Comparison of ENCODE assay signal across 14 mouse cellular contexts in genomic region chr8:11575604-11576384, GRCm38 (mm10). TPM values are rescaled to one million over a fixed set of nuclear protein-coding genes. Genes with fewer than 3 reads are reported as not detected.
DNase-seq lines count a peak whose midpoint lies in the region; ATAC-seq and TF ChIP-seq lines count a peak whose summit lies in the region.
"Had no signal": no experiment of that assay in that cellular context is flagged by ENCODE, and none has a peak within 500 bp of the region (broad histone marks: within the 10 kb centered on the region; RNA-seq: fewer than 3 reads in every experiment).

No protein-coding gene starts in this region.

- TF ChIP-seq CTCF in thymus, adult 2 months (IDR thresholded peaks at IDR 0.05; ENCODE audit: borderline replicate concordance, control insufficient read depth, extremely low read depth, insufficient read depth, low read length, poor library complexity), result no peak

- peak; percentile 15 for DNase-seq in heart, adult 8-10 months (ENCODE audit: low spot score)
- no peak for DNase-seq in thymus, adult 2 months
- no peak for DNase-seq in thymus, postnatal 25 days
- no peak for DNase-seq in cerebellum, postnatal 4 days (ENCODE audit: low spot score in 2 of 2)
- DNase-seq in gastrocnemius, postnatal 36 days, result no peak
- DNase-seq: adrenal gland, postnatal 25 days; cerebellum, adult 9-10 months had no signal

- H3K9ac ChIP-seq in heart, embryonic 11.5 days (ENCODE audit: low read depth, low read length), result no peak overlapping the region
- H3K9ac ChIP-seq in lung, embryonic 15.5 days, result no peak overlapping the region
- H3K9ac ChIP-seq in midbrain, embryonic 13.5 days (replicated peaks), result no peak overlapping the region
- H3K9ac ChIP-seq: heart, embryonic 15.5 days; neural tube, embryonic 12.5 days had no signal

- ATAC-seq in heart, embryonic 11.5 days (replicated peaks; ENCODE audit: insufficient number of reproducible peaks, low FRiP score, low TSS enrichment), result no peak
- peak; percentile 46; the same call in 1 of the 2 replicates for ATAC-seq in lung, embryonic 15.5 days (ENCODE audit: borderline replicate concordance, extremely low read depth, low FRiP score, low TSS enrichment)
- no peak for ATAC-seq in midbrain, embryonic 13.5 days

- no peak overlapping the region for H3K27ac ChIP-seq in heart, embryonic 11.5 days (ENCODE audit: low read depth, low read length)
- peak overlapping the region; percentile 56 for H3K27ac ChIP-seq in thymus, adult 2 months (ENCODE audit: control insufficient read depth, insufficient read depth, low read length)
- H3K27ac ChIP-seq in lung, embryonic 15.5 days, result peak overlapping the region; percentile 42; the same call in 1 of the 2 replicates
- no peak overlapping the region for H3K27ac ChIP-seq in midbrain, embryonic 13.5 days
- H3K27ac ChIP-seq: layer of hippocampus, adult 2 months; neural tube, embryonic 12.5 days had no signal

- H3K27me3 ChIP-seq in heart, embryonic 11.5 days (ENCODE audit: control insufficient read depth, insufficient read depth, low read length), result no peaks in the 10 kb centered on the region
- no peaks in the 10 kb centered on the region for H3K27me3 ChIP-seq in thymus, adult 2 months (ENCODE audit: control insufficient read depth, insufficient read depth, low read length)
- H3K27me3 ChIP-seq in lung, embryonic 15.5 days, result no peaks in the 10 kb centered on the region
- no peaks in the 10 kb centered on the region for H3K27me3 ChIP-seq in midbrain, embryonic 13.5 days
- H3K27me3 ChIP-seq: heart, embryonic 15.5 days; neural tube, embryonic 12.5 days had no signal

- H3K4me2 ChIP-seq in heart, embryonic 11.5 days, result no peak overlapping the region
- H3K4me2 ChIP-seq in lung, embryonic 15.5 days, result no peak overlapping the region
- H3K4me2 ChIP-seq in midbrain, embryonic 13.5 days (replicated peaks), result no peak overlapping the region
- H3K4me2 ChIP-seq: heart, embryonic 15.5 days; neural tube, embryonic 12.5 days had no signal

- no peaks in the 10 kb centered on the region for H3K9me3 ChIP-seq in heart, embryonic 11.5 days (replicated peaks; ENCODE audit: control insufficient read depth, low read length)
- H3K9me3 ChIP-seq in lung, embryonic 15.5 days, result no peaks in the 10 kb centered on the region
- H3K9me3 ChIP-seq in midbrain, embryonic 13.5 days, result no peaks in the 10 kb centered on the region
- H3K9me3 ChIP-seq: heart, embryonic 15.5 days; neural tube, embryonic 12.5 days had no signal

- peaks cover 7% of the 10 kb centered on the region for H3K4me1 ChIP-seq in heart, embryonic 11.5 days (ENCODE audit: control insufficient read depth, insufficient read depth, low read length)
- peaks cover 21% of the 10 kb centered on the region for H3K4me1 ChIP-seq in thymus, adult 2 months (replicated peaks; ENCODE audit: control insufficient read depth, insufficient read depth, low read length)
- H3K4me1 ChIP-seq in lung, embryonic 15.5 days, result peaks cover 13% of the 10 kb centered on the region; the same call in 1 of the 2 replicates
- H3K4me1 ChIP-seq in midbrain, embryonic 13.5 days (replicated peaks), result no peaks in the 10 kb centered on the region
- H3K4me1 ChIP-seq: neural tube, embryonic 12.5 days had no signal

- H3K36me3 ChIP-seq in heart, embryonic 11.5 days (ENCODE audit: control insufficient read depth, insufficient read depth, low read length), result no peaks in the 10 kb centered on the region
- no peaks in the 10 kb centered on the region for H3K36me3 ChIP-seq in thymus, adult 2 months (ENCODE audit: control insufficient read depth, insufficient read depth, low read length)
- no peaks in the 10 kb centered on the region for H3K36me3 ChIP-seq in lung, embryonic 15.5 days
- no peaks in the 10 kb centered on the region for H3K36me3 ChIP-seq in midbrain, embryonic 13.5 days
- H3K36me3 ChIP-seq: heart, embryonic 15.5 days; neural tube, embryonic 12.5 days had no signal

- intact Hi-C loops in gastrocnemius, postnatal 36 days (cut with DNase I), result no loop called here

- no peak for TF ChIP-seq POLR2A in thymus, adult 2 months (IDR thresholded peaks at IDR 0.05; ENCODE audit: control insufficient read depth, extremely low read depth, insufficient read depth, low read length, poor library complexity)

- no peak overlapping the region for H3K4me3 ChIP-seq in heart, embryonic 11.5 days (ENCODE audit: low read depth, low read length)
- no peak overlapping the region for H3K4me3 ChIP-seq in thymus, adult 2 months (ENCODE audit: control insufficient read depth, insufficient read depth, low read length)
- H3K4me3 ChIP-seq in lung, embryonic 15.5 days, result no peak overlapping the region
- no peak overlapping the region for H3K4me3 ChIP-seq in midbrain, embryonic 13.5 days (replicated peaks)
- H3K4me3 ChIP-seq: heart, embryonic 15.5 days; layer of hippocampus, adult 2 months; megakaryocyte, embryonic 14.5 days; neural tube, embryonic 12.5 days had no signal

- WGBS in heart, embryonic 11.5 days (ENCODE audit: insufficient replicate concordance), result 70% methylated on average over 16 of the region's 16 CpGs
- WGBS in thymus, adult 2 months, result 53% methylated on average over 16 of the region's 16 CpGs
- whole genome bisulfite sequencing in lung, embryonic 15.5 days, result 49% methylated on average over 16 of the region's 16 CpGs
- 63% methylated on average over 16 of the region's 16 CpGs for WGBS in midbrain, embryonic 13.5 days

RNA-seq across cellular contexts. Expression of gene Ing1, which starts 20.4 kb away (rescaled TPM):
- total RNA-seq in heart, adult 8-10 months (2022), result 10 to 100 TPM; 15.9 to 24.4 (median 19.9) TPM
- 29.3 and 29.8 TPM in 2 replicates for polyA plus RNA-seq in heart, embryonic 11.5 days (2014; fragmentation: Nextera tagmentation; extraction: Ambion mirVana)
- 46.3 and 47.2 TPM in 2 replicates for polyA plus RNA-seq in thymus, adult 2 months (2012; rRNA removed)
- polyA plus RNA-seq in lung, embryonic 15.5 days (2015; fragmentation: Nextera tagmentation; extraction: Ambion mirVana), result 47.4 and 48.1 TPM in 2 replicates
- polyA plus RNA-seq in midbrain, embryonic 13.5 days (2015; fragmentation: Nextera tagmentation; extraction: Ambion mirVana), result 46.1 and 46.7 TPM in 2 replicates
- 10 to 100 TPM; 12.0 to 15.0 TPM for total RNA-seq in gastrocnemius, postnatal 36 days (2021)

RNA-seq across cellular contexts. Expression of gene Cars2, which starts 25.2 kb away (rescaled TPM):
- 10 to 100 TPM; 50.7 to 55.7 (median 53.7) TPM for total RNA-seq in heart, adult 8-10 months (2022)
- polyA plus RNA-seq in heart, embryonic 11.5 days (2014; fragmentation: Nextera tagmentation; extraction: Ambion mirVana), result 22.9 and 25.7 TPM in 2 replicates
- polyA plus RNA-seq in thymus, adult 2 months (2012; rRNA removed), result 84.8 and 90.5 TPM in 2 replicates
- 23.5 and 24.3 TPM in 2 replicates for polyA plus RNA-seq in lung, embryonic 15.5 days (2015; fragmentation: Nextera tagmentation; extraction: Ambion mirVana)
- 21.0 and 23.8 TPM in 2 replicates for polyA plus RNA-seq in midbrain, embryonic 13.5 days (2015; fragmentation: Nextera tagmentation; extraction: Ambion mirVana)
- 10 to 100 TPM; 13.8 to 14.2 TPM for total RNA-seq in gastrocnemius, postnatal 36 days (2021)

RNA-seq across cellular contexts. Expression of gene Ankrd10, which starts 59.8 kb away (rescaled TPM):
- 10 to 100 TPM; 17.1 to 25.6 (median 19.4) TPM for total RNA-seq in heart, adult 8-10 months (2022)
- polyA plus RNA-seq in heart, embryonic 11.5 days (2014; fragmentation: Nextera tagmentation; extraction: Ambion mirVana), result 60.3 and 63.1 TPM in 2 replicates
- polyA plus RNA-seq in thymus, adult 2 months (2012; rRNA removed), result 211 and 214 TPM in 2 replicates
- 71.4 and 82.5 TPM in 2 replicates for polyA plus RNA-seq in lung, embryonic 15.5 days (2015; fragmentation: Nextera tagmentation; extraction: Ambion mirVana)
- 100 TPM in 2 replicates for polyA plus RNA-seq in midbrain, embryonic 13.5 days (2015; fragmentation: Nextera tagmentation; extraction: Ambion mirVana)
- 10 to 100 TPM; 15.8 to 17.7 TPM for total RNA-seq in gastrocnemius, postnatal 36 days (2021)

Comparison
In these comparisons a context has a peak if more than half of its experiments do, and no peak if none do; other contexts are left out.
1. H3K27ac ChIP-seq: peak in thymus, adult 2 months (single experiment) and lung, embryonic 15.5 days (single experiment); none in heart, embryonic 11.5 days (single experiment) and midbrain, embryonic 13.5 days (single experiment).